Mouse (Mus musculus) right cerebral cortex, adult 2 months (tissue): ENCODE measurements around the gene Slco1a6.
A peak's percentile ranks its signal among the peaks of the same experiment; 100 is the strongest.

Experiments used
- DNase-seq, 2 experiments: peaks; one replicate each; pipeline ENCODE4 v3.0.0; 2021 to 2022; ENCODE audit warnings: low spot score in 2 of 2

Gene Slco1a6

GRCm38 (mm10) chr6:142040306-142041175 lies 167.8 kb downstream of the Slco1a6 start:
- peak; percentile 40 to 54 for DNase-seq

GRCm38 (mm10) chr6:142035771-142036170 lies 172.6 kb downstream of the Slco1a6 start:
- DNase-seq: no peak
